Mouse (Mus musculus): Measurements from ENCODE around the gene Pola1. TPM values are rescaled to one million over a fixed set of nuclear protein-coding genes. Genes with fewer than 3 reads are reported as not detected.
"Not testable (repeated sequence)": the region's sequence is repeated elsewhere in the genome, so short reads cannot be mapped to it uniquely, and the experiment has no call there.

The Pola1 gene
- total RNA-seq, 2 experiments from 2014 or later, result 36.6 to 73.1 TPM

DNA sequence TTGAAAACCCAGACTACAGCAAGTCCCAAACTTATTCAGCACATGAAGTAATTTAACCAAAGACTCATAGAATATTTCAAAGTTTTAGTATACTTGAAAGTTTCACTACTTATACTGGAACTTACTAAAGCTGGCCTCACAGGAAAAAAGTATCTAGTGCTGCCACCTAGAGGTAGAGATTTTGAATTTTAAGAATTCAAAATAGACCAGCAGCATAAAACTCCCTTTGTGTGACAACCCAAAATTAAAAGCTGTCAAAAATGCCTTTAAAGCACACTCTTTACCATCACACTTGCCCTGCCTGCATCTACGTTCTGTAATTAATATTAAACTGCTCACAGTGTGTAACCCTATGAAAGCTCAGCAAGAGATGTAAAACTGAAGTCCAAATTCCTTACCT lies 166.2 kb downstream of the Pola1 start:
- no peak for ATAC-seq (ENCODE audit: poor library complexity, severe bottlenecking)

- no peak for ATAC-seq (ENCODE audit: poor library complexity, severe bottlenecking)
These were observed 202.2 kb downstream of the Pola1 start for GRCm38 (mm10) chrX:93429738-93430260.

- no peak for ATAC-seq (ENCODE audit: poor library complexity, severe bottlenecking)
These were observed 202.8 kb downstream of the Pola1 start for GRCm38 (mm10) chrX:93428956-93429737.

DNA sequence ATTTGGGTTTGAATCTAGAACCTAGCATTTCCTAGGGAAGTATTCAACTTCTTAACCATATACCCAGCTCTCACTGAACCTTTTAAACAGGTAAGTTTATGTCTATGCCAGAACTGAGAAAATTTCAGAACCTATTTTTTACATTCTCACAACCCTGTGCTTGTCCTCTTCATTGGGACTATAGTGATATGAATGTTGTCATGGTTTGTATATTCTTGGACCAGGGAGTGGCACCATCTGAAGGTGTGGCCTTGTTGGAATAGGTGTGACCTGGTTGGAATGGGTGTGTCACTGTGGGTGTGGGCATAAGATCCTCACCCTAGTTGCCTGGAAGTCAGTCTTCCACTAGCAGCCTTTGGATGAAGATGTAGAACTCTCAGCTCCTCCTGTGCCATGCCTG lies 231.1 kb downstream of the Pola1 start:
- ATAC-seq (ENCODE audit: poor library complexity, severe bottlenecking), result not testable (repeated sequence)

DNA sequence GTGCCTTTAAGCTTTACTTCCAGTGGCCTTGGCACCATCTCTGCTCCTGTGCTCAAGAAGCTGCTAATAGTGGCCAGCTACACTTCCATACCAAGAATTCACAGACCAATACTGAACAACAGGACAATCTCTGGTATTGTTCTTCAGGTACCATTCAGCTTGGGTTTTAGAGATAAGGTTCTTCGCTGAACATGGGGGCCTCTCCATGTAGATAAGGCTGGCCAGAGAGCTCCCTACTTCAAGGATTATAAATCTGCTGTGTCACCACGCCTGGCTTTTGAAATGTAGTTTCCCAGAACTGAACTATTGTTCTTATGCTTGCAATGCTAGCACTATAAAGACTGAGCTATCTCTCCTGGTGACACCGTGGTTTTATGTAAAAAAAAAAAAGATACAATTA lies 234.9 kb downstream of the Pola1 start:
- ATAC-seq (ENCODE audit: poor library complexity, severe bottlenecking), result no peak

- no peak for ATAC-seq (ENCODE audit: poor library complexity, severe bottlenecking)
These were observed 254.5 kb downstream of the Pola1 start for GRCm38 (mm10) chrX:93377285-93377972.

GRCm38 (mm10) chrX:93373503-93373902 lies 258.5 kb downstream of the Pola1 start:
- ATAC-seq (ENCODE audit: poor library complexity, severe bottlenecking), result no peak

GRCm38 (mm10) chrX:93369708-93370107 lies 262.2 kb downstream of the Pola1 start:
- no peak for ATAC-seq (ENCODE audit: poor library complexity, severe bottlenecking)

DNA sequence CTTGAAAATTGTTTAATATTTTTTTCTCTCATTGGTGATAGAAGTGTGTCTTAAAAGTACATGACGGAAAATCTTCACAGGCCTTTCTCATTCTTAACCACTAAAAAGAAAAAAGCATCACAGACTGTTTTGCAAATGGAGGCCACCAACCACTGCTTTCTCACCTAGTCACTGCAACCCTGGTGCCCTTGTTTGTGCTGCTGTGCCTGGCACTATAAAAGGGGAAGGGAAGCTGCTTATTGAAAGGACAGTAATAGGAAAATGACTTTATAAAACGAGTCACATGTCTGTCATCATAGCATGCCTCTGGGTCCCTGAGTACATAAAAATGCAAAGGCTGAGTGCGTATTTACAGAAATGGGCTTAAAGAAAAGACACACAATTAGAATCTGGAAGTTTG lies 263.7 kb downstream of the Pola1 start:
- no peak for ATAC-seq (ENCODE audit: poor library complexity, severe bottlenecking)

DNA sequence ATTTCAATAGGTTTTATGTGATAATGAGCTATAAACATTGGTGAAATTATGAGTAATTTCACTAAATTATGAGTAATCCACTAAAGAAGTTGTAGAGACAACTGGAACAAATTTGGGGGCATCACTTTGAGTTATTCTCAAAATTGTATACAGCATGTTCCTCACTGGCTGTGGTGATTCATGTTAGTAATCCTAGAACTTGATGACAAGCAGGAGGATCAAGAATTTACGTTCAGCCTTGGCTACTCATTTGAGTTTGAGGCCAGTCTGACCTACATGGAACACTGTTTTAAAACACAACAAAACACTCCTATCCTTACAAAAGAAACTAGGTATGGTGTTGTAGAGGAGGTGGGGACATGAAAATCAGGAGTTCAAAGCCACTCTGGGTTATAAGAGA lies 310.6 kb downstream of the Pola1 start:
- no peak for ATAC-seq (ENCODE audit: poor library complexity, severe bottlenecking)

- no peak for ATAC-seq (ENCODE audit: poor library complexity, severe bottlenecking)
These were observed 312.0 kb downstream of the Pola1 start for GRCm38 (mm10) chrX:93319979-93320378.

DNA sequence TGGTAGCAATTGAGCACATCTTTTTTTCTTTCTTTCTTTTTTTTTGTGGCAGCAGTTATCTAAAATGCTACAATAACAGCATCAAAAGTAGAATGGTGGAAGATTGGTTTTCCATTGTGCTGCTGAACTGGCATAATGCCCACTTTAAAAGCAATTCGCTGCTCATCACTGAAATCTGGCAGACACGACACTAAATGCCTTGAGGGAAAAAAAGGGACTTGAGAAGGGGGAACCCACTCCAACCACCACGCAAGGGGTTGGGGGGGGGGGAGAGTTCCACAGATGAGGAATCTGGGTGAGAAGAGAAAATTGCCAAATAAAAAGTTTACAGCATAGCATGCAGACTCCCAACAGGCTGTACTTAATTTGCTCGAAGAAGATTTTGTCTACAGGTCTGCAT lies 314.4 kb downstream of the Pola1 start:
- ATAC-seq (ENCODE audit: poor library complexity, severe bottlenecking), result no peak

- ATAC-seq (ENCODE audit: poor library complexity, severe bottlenecking), result no peak
These were observed 326.2 kb downstream of the Pola1 start for GRCm38 (mm10) chrX:93305780-93306179.

- ATAC-seq (ENCODE audit: poor library complexity, severe bottlenecking), result no peak
These were observed 330.2 kb downstream of the Pola1 start for GRCm38 (mm10) chrX:93301798-93302197.

GRCm38 (mm10) chrX:93300183-93300815 lies 331.7 kb downstream of the Pola1 start:
- no peak for ATAC-seq (ENCODE audit: poor library complexity, severe bottlenecking)

DNA sequence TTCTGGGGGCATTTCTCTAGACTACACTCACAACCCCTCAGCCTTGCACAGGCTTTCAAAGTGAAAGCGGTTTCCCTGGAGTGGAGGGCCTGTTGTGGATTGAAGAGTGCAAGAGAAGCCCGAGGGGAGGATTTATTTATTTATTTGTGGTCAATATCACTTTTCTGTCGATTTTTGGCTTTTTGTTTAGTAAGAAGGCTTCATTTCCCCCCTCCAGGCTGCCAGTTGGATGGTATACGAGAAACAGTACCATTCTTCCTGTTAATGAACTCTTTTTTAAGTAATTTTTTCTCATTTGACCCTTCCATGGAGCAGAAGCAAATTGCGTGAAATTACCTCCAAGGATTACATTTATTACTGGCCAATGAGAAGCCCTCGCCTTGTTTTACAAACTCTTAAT lies 332.2 kb downstream of the Pola1 start:
- no peak for ATAC-seq (ENCODE audit: poor library complexity, severe bottlenecking)

- no peak for ATAC-seq (ENCODE audit: poor library complexity, severe bottlenecking)
These were observed 332.8 kb downstream of the Pola1 start for GRCm38 (mm10) chrX:93299046-93299626.

DNA sequence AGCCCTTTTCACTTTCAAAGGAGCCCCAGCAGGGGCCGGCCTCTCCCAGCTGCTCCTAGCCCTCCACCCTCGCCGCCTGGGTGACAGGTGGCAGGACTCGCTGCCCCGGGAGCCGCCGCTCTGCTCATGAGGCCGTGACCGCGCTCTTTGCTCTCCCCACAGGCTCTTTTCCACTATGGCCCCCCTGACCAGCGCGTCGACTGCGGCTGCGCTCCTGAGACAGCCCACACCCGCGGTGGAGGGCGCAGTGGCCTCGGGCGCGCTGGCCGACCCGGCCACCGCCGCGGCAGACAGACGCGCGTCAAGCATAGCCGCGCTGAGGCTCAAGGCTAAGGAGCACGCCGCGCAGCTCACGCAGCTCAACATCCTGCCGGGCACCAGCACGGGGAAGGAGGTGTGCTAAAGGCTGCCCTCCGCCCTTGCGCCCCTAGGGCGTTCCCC lies 334.9 kb downstream of the Pola1 start:
- ATAC-seq (ENCODE audit: poor library complexity, severe bottlenecking), result no peak

GRCm38 (mm10) chrX:93295819-93296218 lies 336.1 kb downstream of the Pola1 start:
- no peak for ATAC-seq (ENCODE audit: poor library complexity, severe bottlenecking)

- ATAC-seq (ENCODE audit: poor library complexity, severe bottlenecking), result no peak
These were observed 337.0 kb downstream of the Pola1 start for GRCm38 (mm10) chrX:93294736-93295490.

All from megakaryocyte, adult 5-6 weeks (primary cell).